Mouse (Mus musculus) brain, embryonic 18.5 days (tissue): ENCODE data around the gene Kcnq5.
"Not testable (repeated sequence)": the region's sequence is repeated elsewhere in the genome, so short reads cannot be mapped to it uniquely, and the experiment has no call there.

Source experiments
- DNase-seq: peaks from one replicate; pipeline ENCODE4 v3.0.0-alpha.2; 2012; ENCODE audit warnings: low read depth, low spot score

The Kcnq5 gene

DNA sequence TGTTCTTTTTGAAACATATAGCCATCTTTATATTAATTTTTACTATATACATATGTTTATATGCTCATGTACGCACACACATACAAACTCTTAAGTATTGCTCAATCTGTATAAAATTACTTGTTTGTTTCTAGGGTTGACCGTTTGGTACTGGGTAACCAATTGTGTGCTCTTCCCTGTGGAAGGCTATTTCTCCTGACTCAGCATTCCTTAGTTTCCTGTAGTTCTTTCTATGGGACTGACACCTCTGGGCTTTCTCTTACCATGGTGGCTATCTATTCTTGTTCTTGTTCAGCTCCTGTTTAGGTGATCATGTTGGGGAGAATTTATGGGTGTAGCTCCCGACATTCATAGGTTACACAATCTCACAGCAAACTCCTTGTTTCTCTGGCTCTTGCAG is 473.1 kb downstream of the Kcnq5 start:
- no peak for DNase-seq

GRCm38 (mm10) chr1:21486266-21486665 is 475.5 kb downstream of the Kcnq5 start:
- no peak for DNase-seq

DNA sequence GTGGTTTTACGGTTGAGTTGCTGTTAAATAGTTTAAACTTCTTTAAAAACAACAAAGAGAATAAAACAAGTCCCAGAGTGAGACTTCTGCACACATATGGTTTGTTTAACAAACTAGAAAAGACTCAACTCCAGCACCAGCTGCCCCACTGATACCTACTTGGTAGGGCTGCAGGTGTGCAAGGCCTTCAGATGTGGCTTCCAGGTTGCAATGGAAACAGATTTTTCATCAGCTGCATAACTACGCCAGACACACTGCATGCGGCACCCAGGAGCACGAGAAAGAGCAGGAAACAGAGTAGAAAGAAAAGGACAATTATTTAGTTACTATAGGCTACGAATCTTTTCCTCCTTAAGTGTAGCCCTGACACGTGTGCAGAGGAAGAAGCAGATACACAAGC is 492.4 kb downstream of the Kcnq5 start:
- no peak for DNase-seq

- DNase-seq = no peak
Observed at GRCm38 (mm10) chr1:21466431-21466830, 495.3 kb downstream of the Kcnq5 start.

DNA sequence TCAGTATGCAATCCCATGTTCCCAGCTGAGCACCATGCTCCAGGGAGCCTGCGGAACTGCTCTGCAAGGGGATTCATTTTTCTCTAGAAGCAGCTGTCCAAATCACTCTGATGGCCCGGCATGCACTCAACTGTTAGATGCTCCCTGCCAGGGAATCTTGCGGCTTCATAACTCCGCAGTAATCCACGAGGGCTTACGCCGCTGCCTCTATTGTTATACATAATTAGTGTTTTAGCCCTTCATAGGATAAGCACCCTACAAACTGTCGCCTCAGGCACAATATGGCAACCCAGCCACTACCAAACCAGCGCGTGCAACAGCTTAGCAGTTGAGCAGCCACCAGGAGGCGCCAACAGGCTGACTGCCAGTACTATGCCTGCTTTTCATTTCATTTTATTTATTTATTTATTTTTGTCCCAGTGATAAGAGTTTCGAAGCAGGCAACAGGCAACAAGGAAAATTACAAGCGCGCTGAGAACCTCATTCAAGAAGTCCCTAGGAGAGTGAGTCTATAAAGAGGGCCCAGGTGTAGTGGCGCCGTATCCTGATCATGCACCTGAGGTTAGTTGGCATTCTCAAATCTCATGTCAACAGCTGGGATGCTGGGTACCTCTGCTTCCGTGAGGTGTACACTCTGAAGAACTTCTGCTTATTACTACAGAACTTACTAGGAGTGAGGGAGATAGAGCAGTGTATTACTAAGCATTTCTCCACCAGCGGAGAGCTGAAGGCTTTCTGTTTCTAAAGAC is 500.6 kb downstream of the Kcnq5 start:
- DNase-seq = peak; percentile 34

DNA sequence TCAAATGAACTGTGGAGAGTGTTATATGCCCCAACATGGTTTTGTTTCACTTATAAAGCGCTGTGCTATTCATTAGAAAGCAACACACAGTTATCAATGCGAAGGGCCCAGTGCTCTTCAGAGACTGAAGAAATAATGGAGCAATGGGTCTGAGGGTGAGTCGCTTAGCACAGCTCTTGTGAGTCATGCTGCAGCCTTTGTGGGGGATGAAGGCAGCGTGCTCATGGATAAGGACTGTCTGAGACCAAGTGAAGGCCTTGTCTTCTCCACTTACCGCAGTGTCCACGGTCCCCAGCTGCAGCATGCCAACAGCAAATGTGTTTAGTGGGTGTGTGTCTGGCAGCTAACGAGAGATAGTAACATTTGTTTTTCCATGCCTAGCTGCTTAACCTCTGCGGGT is 503.2 kb downstream of the Kcnq5 start:
- no peak for DNase-seq

GRCm38 (mm10) chr1:21455971-21456370 is 505.8 kb downstream of the Kcnq5 start:
- DNase-seq = no peak

- DNase-seq = no peak
Observed at GRCm38 (mm10) chr1:21448227-21448626, 513.5 kb downstream of the Kcnq5 start.

GRCm38 (mm10) chr1:21436753-21437152 is 525.0 kb downstream of the Kcnq5 start:
- DNase-seq = no peak

DNA sequence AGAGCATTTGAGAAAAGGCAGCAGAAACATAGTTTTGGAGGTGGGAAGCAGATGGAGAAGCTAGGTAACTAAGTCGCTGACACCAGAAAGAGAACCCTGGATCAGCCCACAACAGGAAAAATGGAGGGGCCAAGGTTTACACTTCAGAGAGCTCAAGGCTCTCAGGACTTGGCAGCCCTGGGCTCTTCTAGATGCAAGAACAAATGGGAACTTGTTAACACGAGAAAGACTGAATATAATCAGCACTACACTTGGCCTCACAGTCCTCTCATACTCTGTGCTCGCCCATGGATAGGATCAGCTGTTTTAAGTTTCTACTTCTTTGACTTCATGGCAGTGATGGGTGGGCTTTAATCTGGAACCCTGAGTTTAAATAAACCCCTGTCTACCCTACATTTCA is 526.9 kb downstream of the Kcnq5 start:
- no peak for DNase-seq

DNA sequence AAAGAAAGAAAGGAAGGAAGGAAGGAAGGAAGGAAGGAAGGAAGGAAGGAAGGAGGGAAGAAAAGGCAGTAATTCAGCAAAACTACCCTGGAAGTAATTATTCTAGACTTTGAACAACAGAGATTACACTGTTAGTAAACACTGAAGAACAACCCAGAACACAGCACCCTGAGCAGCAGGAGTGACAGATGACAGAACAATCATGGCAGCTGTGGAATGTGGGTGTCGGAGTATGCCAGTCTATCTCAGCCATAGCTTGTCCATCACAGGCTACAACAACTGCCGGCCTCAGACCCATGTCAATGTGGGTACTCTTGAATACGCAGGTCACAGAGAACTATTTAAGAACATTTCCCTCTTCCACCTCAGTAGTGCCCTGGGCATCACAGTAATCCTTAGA is 530.1 kb downstream of the Kcnq5 start:
- no peak for DNase-seq

- no peak for DNase-seq
Observed at GRCm38 (mm10) chr1:21428079-21428478, 533.7 kb downstream of the Kcnq5 start.

- DNase-seq = no peak
Observed at GRCm38 (mm10) chr1:21425654-21426053, 536.1 kb downstream of the Kcnq5 start.

DNA sequence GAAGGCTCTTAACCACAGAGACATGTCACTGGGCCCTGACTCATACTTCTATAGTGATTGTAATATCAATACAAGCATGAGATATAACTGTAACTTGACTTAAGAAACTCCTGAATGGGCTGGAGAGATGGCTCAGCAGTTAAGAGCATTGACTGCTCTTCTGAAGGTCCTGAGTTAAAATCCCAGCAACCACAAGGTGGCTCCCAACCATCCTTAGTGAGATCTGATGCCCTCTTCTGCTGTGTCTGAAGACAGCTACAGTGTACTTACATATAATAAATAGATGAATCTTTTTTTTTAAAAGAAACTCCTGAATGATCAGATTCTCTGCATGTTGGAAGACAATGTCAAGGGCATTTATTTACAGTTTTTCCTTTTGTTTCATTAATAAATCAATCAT is 542.4 kb downstream of the Kcnq5 start:
- no peak for DNase-seq

DNA sequence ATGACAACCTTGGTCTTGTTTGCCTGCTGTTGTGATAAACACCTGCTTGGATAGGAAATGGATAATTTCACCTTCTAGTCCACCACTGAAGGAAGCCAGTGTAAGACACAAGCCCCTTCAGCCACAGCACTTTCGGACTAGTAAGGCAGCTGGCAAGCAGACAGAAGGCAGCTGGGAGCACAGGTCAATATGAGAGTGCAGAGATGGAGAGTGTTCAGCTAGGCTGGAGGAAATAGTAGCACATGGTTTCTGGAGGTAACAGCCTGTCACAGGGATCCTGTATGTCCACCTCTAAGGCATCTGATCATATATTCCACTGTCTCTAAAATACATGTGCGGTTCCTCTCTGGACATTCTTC is 549.6 kb downstream of the Kcnq5 start:
- no peak for DNase-seq

DNA sequence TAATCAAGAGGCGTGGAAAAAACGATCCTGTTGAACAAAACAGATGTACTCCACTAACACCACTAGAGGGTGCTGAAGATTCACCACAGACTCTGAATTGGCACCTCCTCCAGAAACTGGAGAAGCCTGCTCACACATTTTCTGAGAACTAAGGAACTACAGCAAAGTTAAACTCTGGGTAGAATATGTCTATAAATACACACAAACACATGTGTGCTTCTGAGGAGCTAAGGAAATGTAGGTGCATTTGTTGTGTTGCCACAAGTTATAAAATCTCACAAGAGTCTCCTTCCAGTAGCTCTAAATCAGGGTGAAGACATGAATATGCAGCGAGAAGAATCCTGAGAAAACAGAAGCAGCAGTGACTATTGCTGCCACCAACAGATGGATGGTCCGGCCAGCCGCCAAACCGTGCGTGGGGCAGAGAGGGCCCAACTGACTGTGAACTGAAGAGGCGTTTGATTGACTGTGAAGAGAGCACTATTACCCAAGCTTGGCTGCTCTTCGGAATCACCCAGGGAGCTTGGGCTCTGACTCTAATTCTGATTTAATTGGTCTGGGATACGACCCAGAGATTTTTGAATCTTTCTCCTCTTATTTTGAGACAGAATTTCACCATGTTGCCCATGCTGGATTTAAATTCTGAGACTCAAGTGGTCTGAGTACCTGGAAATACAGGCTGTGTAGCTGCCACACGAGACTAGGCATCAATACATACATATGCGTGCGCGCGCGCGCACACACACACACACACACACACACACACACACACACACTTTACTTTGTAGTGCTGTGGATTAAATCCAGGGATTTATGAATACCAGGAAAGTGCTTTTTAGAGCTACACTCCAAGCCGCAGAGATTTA is 550.2 kb downstream of the Kcnq5 start:
- peak; percentile 77 for DNase-seq

DNA sequence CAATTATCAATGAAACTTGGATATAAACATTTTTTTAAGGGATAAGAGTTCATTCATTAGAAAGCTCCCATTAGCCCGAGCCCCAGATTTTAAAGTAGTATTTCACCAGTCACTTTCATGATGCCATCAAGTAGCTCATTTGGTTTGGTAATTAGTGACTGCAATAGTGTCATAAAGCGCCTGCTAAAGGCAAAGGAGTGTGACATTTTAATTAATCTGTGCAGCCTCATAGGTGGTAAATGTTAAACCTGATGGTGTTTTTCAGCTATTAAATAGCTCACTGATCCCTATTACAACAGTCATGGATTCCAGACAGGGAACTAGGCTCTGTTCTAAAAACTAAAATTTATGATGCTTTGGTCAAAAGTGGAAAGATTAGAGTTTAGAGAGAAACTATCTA is 554.5 kb downstream of the Kcnq5 start:
- DNase-seq = no peak

DNA sequence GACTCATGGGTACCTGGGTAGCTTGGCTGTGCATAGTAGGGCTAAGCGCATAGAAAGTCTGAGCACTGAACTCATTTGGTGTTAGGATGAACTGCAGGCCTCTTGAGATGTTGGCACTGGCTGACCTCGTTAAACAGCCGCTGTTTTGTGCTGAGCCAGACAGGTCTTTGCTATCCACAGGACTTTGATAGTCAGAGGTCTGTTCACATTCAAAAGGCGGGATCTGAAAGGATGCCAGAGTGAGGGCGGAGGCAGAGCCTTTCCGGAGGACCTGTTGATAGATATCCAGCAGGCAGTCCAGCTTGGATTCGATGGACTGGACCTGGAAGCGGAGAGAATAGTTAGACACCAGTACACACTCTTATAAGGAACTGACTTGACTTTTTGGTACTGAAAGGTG is 558.9 kb downstream of the Kcnq5 start:
- DNase-seq = no peak

GRCm38 (mm10) chr1:21391138-21391671 is 570.5 kb downstream of the Kcnq5 start:
- no peak for DNase-seq

DNA sequence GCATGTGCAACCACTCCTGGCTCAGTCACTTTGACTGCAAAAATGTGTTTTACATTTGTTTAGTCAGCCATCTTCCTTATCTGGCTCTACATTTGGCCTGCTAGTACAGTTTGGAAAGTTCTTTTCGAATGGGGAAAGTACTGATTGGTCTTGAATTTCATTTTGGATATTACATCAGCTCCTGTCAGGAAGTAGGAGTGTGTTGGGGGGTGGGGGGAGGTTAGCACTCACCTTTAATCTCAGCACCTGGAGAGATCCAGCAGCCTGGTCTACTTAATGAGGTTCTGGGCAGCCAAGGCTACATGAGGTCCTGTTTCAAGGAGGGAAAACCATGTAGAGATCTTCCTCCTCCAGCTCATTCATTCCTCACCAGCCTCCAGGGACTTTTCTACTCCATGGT is 578.5 kb downstream of the Kcnq5 start, which contains the start of gene Khdc1b:
Gene Khdc1b, plus strand, starts transcription at position 301 of the 400 bp plus-strand sequence.
- DNase-seq = no peak

- DNase-seq = not testable (repeated sequence)
Observed at GRCm38 (mm10) chr1:21368031-21368430, 593.7 kb downstream of the Kcnq5 start, which contains the start of gene Khdc1c. Gene Khdc1c (plus strand): TSS chr1:21368331.

- no peak for DNase-seq
Observed at GRCm38 (mm10) chr1:21349341-21349740, 612.4 kb downstream of the Kcnq5 start, which contains the start of gene Khdc1a. Gene Khdc1a (plus strand): TSS chr1:21349641.
